Mouse (Mus musculus) E14TG2a.4 (cell line): ENCODE measurements around the gene Abr.

ENCODE experiments used
- H3K27me3 ChIP-seq: 2 replicates; pipeline ENCODE4 v1.6.1; 2014; ENCODE audit warnings: low read length, control low read depth; ENCODE audit not compliant: insufficient read depth
- H3K36me3 ChIP-seq: 2 replicates; pipeline ENCODE4 v1.6.1; 2014; ENCODE audit warnings: low read length, control low read depth; ENCODE audit not compliant: insufficient read depth
- H3K4me1 ChIP-seq: replicated peaks from 2 replicates; pipeline ENCODE4 v1.6.1; 2014; ENCODE audit warnings: low read depth, low read length, control low read depth
- H3K4me3 ChIP-seq: replicated peaks from 2 replicates; pipeline ENCODE4 v1.5.1; 2014; ENCODE audit warnings: mild to moderate bottlenecking, low read length
- H3K9me3 ChIP-seq: 2 replicates; pipeline ENCODE4 v1.6.1; 2014; ENCODE audit warnings: low read length, control low read depth
- CTCF ChIP-seq: conservative IDR thresholded peaks from 2 replicates; pipeline ENCODE4 v1.5.1; 2014; ENCODE audit warnings: low read length
- NANOG ChIP-seq: IDR thresholded peaks from 2 replicates; pipeline ENCODE4 v1.6.1; 2014; ENCODE audit warnings: borderline replicate concordance, low read length, mixed read lengths
- POU5F1 ChIP-seq: IDR thresholded peaks from 2 replicates; pipeline ENCODE4 v1.6.1; 2014; ENCODE audit warnings: low read length, borderline replicate concordance

Abr gene

GRCm38 (mm10) chr11:76477095-76477525, 145.0 kb downstream of the Abr start:
- peak overlapping the region; percentile 39 for H3K4me3 ChIP-seq
- TF ChIP-seq NANOG = no peak
- no peak for TF ChIP-seq POU5F1
- no peak for TF ChIP-seq CTCF
- peaks cover 39% of the 10 kb centered on the region for H3K36me3 ChIP-seq
- peaks cover 85% of the 10 kb centered on the region for H3K4me1 ChIP-seq
- H3K9me3 ChIP-seq = peaks cover 11% of the 10 kb centered on the region; the same call in 1 of the 2 replicates
- H3K27me3 ChIP-seq = no peaks in the 10 kb centered on the region

GRCm38 (mm10) chr11:76476376-76477094, 145.6 kb downstream of the Abr start:
- H3K36me3 ChIP-seq = peaks cover 42% of the 10 kb centered on the region
- H3K9me3 ChIP-seq = peaks cover 11% of the 10 kb centered on the region; the same call in 1 of the 2 replicates
- TF ChIP-seq NANOG (no peak), POU5F1 (no peak), CTCF (no peak)
- H3K4me1 ChIP-seq = peaks cover 85% of the 10 kb centered on the region
- no peaks in the 10 kb centered on the region for H3K27me3 ChIP-seq
- peak overlapping the region; percentile 39 for H3K4me3 ChIP-seq

DNA sequence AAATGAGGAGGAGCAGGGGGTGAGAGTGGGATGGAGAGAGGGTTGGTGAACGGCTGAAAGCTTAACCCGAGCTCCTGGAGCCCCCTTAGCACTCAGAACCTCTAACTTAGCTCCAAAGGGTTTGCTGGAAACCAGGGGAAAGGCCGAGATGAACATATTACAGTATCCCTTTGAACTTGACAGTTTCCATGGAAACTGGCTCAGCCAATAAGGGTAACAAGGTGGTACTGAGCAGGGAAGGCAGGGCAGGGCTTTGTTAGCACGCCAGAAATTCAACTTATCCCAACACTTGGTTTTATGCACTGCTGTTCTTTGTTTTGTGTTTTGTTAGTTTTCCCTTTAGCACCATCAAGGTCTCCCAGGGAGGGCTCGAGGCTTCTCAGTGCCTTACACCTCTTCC, 149.5 kb downstream of the Abr start:
- Histone ChIP-seq H3K36me3 (peaks cover 21% of the 10 kb centered on the region), H3K4me1 (peaks cover 91% of the 10 kb centered on the region), H3K9me3 (no peaks in the 10 kb centered on the region), H3K27me3 (no peaks in the 10 kb centered on the region), H3K4me3 (no peak overlapping the region)
- no peak for TF ChIP-seq POU5F1
- TF ChIP-seq NANOG = no peak
- TF ChIP-seq CTCF = no peak

DNA sequence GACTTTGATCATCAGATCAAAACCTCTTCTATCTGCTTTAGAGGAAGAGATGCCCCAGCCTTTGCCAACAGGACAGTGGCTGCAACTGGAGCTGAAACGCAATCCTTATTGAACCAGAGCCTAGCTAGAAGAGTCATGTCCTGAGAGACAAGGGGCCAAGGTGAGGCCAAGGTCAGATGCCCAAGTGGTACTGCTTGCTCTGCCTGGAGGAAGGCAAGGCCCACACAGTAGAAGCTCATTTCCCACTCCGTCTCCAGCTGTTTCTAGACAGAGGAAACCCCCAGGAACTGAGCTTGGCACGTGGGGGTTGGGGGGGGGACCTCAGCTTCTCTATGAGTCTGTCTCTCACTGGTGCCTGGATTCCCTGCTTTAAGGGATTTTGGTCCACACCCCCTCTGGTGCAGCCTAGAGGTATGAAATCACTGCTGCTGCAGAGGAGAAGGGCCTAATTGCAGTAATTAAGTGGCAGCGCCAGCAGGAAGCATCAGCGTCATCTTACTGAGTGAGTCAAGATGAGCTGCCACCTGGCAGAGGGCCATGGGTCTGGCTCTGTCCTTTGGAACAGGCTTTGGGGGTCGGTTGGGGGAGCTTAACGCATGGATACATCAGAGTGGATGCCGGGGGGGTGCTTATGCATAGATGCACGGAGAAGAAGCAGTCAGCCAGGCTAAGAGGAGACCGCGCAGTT, 152.7 kb downstream of the Abr start:
- Histone ChIP-seq H3K9me3 (no peaks in the 10 kb centered on the region), H3K36me3 (peaks cover 19% of the 10 kb centered on the region; the same call in 1 of the 2 replicates), H3K27me3 (no peaks in the 10 kb centered on the region), H3K4me3 (no peak overlapping the region), H3K4me1 (peaks cover 93% of the 10 kb centered on the region)
- TF ChIP-seq POU5F1 = no peak
- TF ChIP-seq CTCF = no peak
- TF ChIP-seq NANOG = peak; percentile 50; the same call in 1 of the 2 replicates

- H3K36me3 ChIP-seq = peaks cover 20% of the 10 kb centered on the region
- H3K4me3 ChIP-seq = 0 out of 2 replicates have a peak overlapping the region, but pooled peaks have one; percentile 3
- H3K9me3 ChIP-seq = no peaks in the 10 kb centered on the region
- no peaks in the 10 kb centered on the region for H3K27me3 ChIP-seq
- peaks cover 96% of the 10 kb centered on the region for H3K4me1 ChIP-seq
- no peak for TF ChIP-seq CTCF
- TF ChIP-seq NANOG = no peak
- TF ChIP-seq POU5F1 = no peak
These were observed 153.8 kb downstream of the Abr start for GRCm38 (mm10) chr11:76468347-76468746.

GRCm38 (mm10) chr11:76467487-76468005, 154.6 kb downstream of the Abr start:
- peaks cover 28% of the 10 kb centered on the region for H3K36me3 ChIP-seq
- TF ChIP-seq POU5F1 = no peak
- TF ChIP-seq NANOG = no peak
- no peak for TF ChIP-seq CTCF
- 0 out of 2 replicates have a peak overlapping the region, but pooled peaks have one; percentile 3 for H3K4me3 ChIP-seq
- H3K27me3 ChIP-seq = no peaks in the 10 kb centered on the region
- H3K4me1 ChIP-seq = peaks cover 94% of the 10 kb centered on the region
- no peaks in the 10 kb centered on the region for H3K9me3 ChIP-seq

DNA sequence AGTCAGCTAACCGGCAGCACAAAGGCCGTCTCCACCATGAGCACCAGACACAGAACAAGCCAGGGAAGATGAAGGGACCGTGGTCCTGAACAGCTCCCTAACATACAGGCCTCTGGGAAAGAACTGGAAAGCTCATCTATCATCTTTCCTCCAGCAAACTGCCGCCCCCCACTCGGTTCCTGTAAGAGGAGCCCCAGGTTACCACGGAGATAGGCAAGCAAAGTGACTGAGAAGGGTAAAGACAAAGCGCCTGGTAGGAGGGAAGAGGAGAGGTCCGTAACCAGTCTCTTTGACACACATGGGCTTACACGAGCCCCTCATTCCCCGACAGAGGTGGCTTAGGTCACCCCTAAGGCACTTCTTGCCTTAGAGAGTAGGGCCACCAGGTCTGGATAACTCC, 155.0 kb downstream of the Abr start:
- no peaks in the 10 kb centered on the region for H3K27me3 ChIP-seq
- H3K36me3 ChIP-seq = peaks cover 33% of the 10 kb centered on the region
- peaks cover 91% of the 10 kb centered on the region for H3K4me1 ChIP-seq
- TF ChIP-seq POU5F1 (no peak), CTCF (no peak), NANOG (no peak)
- H3K9me3 ChIP-seq = no peaks in the 10 kb centered on the region
- H3K4me3 ChIP-seq = no peak overlapping the region

- no peak overlapping the region for H3K4me3 ChIP-seq
- no peaks in the 10 kb centered on the region for H3K27me3 ChIP-seq
- peaks cover 35% of the 10 kb centered on the region for H3K36me3 ChIP-seq
- no peaks in the 10 kb centered on the region for H3K9me3 ChIP-seq
- TF ChIP-seq CTCF = no peak
- TF ChIP-seq NANOG = no peak
- peaks cover 81% of the 10 kb centered on the region for H3K4me1 ChIP-seq
These were observed 156.2 kb downstream of the Abr start for GRCm38 (mm10) chr11:76465879-76466278.
